Mouse (Mus musculus) brain, embryonic 18.5 days (tissue): ENCODE results near the gene Klf12.

Experiments used
- DNase-seq: peaks from one replicate; pipeline ENCODE4 v3.0.0-alpha.2; 2012; ENCODE audit warnings: low read depth, low spot score

Gene Klf12

GRCm38 (mm10) chr14:100140370-100140769 lies 144.1 kb downstream of the Klf12 start:
- DNase-seq, result no peak

- DNase-seq, result no peak
Observed at GRCm38 (mm10) chr14:100134304-100134703, 150.2 kb downstream of the Klf12 start.

- no peak for DNase-seq
Observed at GRCm38 (mm10) chr14:100132479-100132878, 152.0 kb downstream of the Klf12 start.

- DNase-seq, result no peak
Observed at GRCm38 (mm10) chr14:100126126-100126525, 158.4 kb downstream of the Klf12 start.

GRCm38 (mm10) chr14:100121075-100121474 lies 163.4 kb downstream of the Klf12 start:
- no peak for DNase-seq

GRCm38 (mm10) chr14:100119866-100120265 lies 164.6 kb downstream of the Klf12 start:
- no peak for DNase-seq

- DNase-seq, result no peak
Observed at GRCm38 (mm10) chr14:100113419-100113818, 171.1 kb downstream of the Klf12 start.

GRCm38 (mm10) chr14:100111735-100112134 lies 172.7 kb downstream of the Klf12 start:
- no peak for DNase-seq

- DNase-seq, result no peak
Observed at GRCm38 (mm10) chr14:100109563-100109962, 174.9 kb downstream of the Klf12 start.

GRCm38 (mm10) chr14:100105570-100105969 lies 178.9 kb downstream of the Klf12 start:
- DNase-seq, result no peak

- no peak for DNase-seq
Observed at GRCm38 (mm10) chr14:100104818-100105217, 179.7 kb downstream of the Klf12 start.

- no peak for DNase-seq
Observed at GRCm38 (mm10) chr14:100103818-100104217, 180.7 kb downstream of the Klf12 start.

GRCm38 (mm10) chr14:100097208-100098189 lies 187.0 kb downstream of the Klf12 start:
- no peak for DNase-seq

GRCm38 (mm10) chr14:100095730-100096129 lies 188.7 kb downstream of the Klf12 start:
- no peak for DNase-seq

- DNase-seq, result no peak
Observed at GRCm38 (mm10) chr14:100090517-100090916, 194.0 kb downstream of the Klf12 start.

GRCm38 (mm10) chr14:100079620-100080019 lies 204.9 kb downstream of the Klf12 start:
- no peak for DNase-seq

GRCm38 (mm10) chr14:100072431-100073195 lies 211.9 kb downstream of the Klf12 start:
- no peak for DNase-seq

GRCm38 (mm10) chr14:100069543-100070090 lies 214.9 kb downstream of the Klf12 start:
- no peak for DNase-seq

GRCm38 (mm10) chr14:100068715-100069114 lies 215.8 kb downstream of the Klf12 start:
- no peak for DNase-seq

- DNase-seq, result no peak
Observed at GRCm38 (mm10) chr14:100062516-100062915, 222.0 kb downstream of the Klf12 start.

- no peak for DNase-seq
Observed at GRCm38 (mm10) chr14:100054150-100054549, 230.3 kb downstream of the Klf12 start.

- DNase-seq, result no peak
Observed at GRCm38 (mm10) chr14:100053456-100053855, 231.0 kb downstream of the Klf12 start.
